Mouse (Mus musculus): ENCODE measurements at regions not wholly inside any gene's neighbourhood (a gene's known extent, or its start where the extent isn't known, plus 50 kb on each side); places are given as distances from the start of the nearest gene placed in this dataset.

- intact Hi-C loops (cut with DNase I; ENCODE audit: low total_unique reads) = no loop called here
- DNase-seq = no peak
These were observed 97.0 kb downstream of the Psmg1 start for GRCm38 (mm10) chr16:95893534-95894290.

GRCm38 (mm10) chr16:95892356-95892755 is 98.4 kb downstream of the Psmg1 start:
- intact Hi-C loops (cut with DNase I; ENCODE audit: low total_unique reads) = no loop called here
- no peak for DNase-seq

GRCm38 (mm10) chr16:95886131-95886530 is 104.6 kb downstream of the Psmg1 start:
- intact Hi-C loops (cut with DNase I; ENCODE audit: low total_unique reads) = no loop called here
- DNase-seq = no peak

- intact Hi-C loops (cut with DNase I; ENCODE audit: low total_unique reads) = no loop called here
- no peak for DNase-seq
These were observed 117.5 kb downstream of the Psmg1 start for GRCm38 (mm10) chr16:95873297-95873696.

- intact Hi-C loops (cut with DNase I; ENCODE audit: low total_unique reads) = no loop called here
These were observed 118.3 kb downstream of the Psmg1 start for GRCm38 (mm10) chr16:95872436-95872835.

GRCm38 (mm10) chr16:95870291-95870690 is 120.5 kb downstream of the Psmg1 start:
- intact Hi-C loops (cut with DNase I; ENCODE audit: low total_unique reads) = no loop called here
- DNase-seq = no peak

More at GRCm38 (mm10) chr16:95872436-95872835, 118.3 kb downstream of the Psmg1 start:
- DNase-seq = peak; percentile 33

- intact Hi-C loops (cut with DNase I; ENCODE audit: low total_unique reads) = no loop called here
- DNase-seq = no peak
These were observed 121.3 kb downstream of the Psmg1 start for GRCm38 (mm10) chr16:95869501-95869900.

- intact Hi-C loops (cut with DNase I; ENCODE audit: low total_unique reads) = no loop called here
- DNase-seq = no peak
These were observed 121.9 kb downstream of the Psmg1 start for GRCm38 (mm10) chr16:95868896-95869295.

- DNase-seq = no peak
- intact Hi-C loops (cut with DNase I; ENCODE audit: low total_unique reads) = no loop called here
These were observed 123.2 kb downstream of the Psmg1 start for GRCm38 (mm10) chr16:95867516-95867915.

GRCm38 (mm10) chr16:95866866-95867420 is 123.8 kb downstream of the Psmg1 start:
- DNase-seq = no peak
- intact Hi-C loops (cut with DNase I; ENCODE audit: low total_unique reads) = no loop called here

GRCm38 (mm10) chr16:95865603-95866002 is 125.2 kb downstream of the Psmg1 start:
- intact Hi-C loops (cut with DNase I; ENCODE audit: low total_unique reads) = no loop called here
- no peak for DNase-seq

GRCm38 (mm10) chr16:95864646-95865045 is 126.1 kb downstream of the Psmg1 start:
- intact Hi-C loops (cut with DNase I; ENCODE audit: low total_unique reads) = no loop called here
- DNase-seq = no peak

- intact Hi-C loops (cut with DNase I; ENCODE audit: low total_unique reads) = no loop called here
- DNase-seq = no peak
These were observed 126.7 kb downstream of the Psmg1 start for GRCm38 (mm10) chr16:95864106-95864505.

- no peak for DNase-seq
- intact Hi-C loops (cut with DNase I; ENCODE audit: low total_unique reads) = no loop called here
These were observed 127.2 kb downstream of the Psmg1 start for GRCm38 (mm10) chr16:95863565-95863964.

GRCm38 (mm10) chr16:95862621-95863020 is 128.1 kb downstream of the Psmg1 start:
- intact Hi-C loops (cut with DNase I; ENCODE audit: low total_unique reads) = no loop called here
- DNase-seq = no peak

GRCm38 (mm10) chr16:95861231-95861690 is 129.5 kb downstream of the Psmg1 start:
- intact Hi-C loops (cut with DNase I; ENCODE audit: low total_unique reads) = no loop called here
- peak; percentile 39 for DNase-seq

- intact Hi-C loops (cut with DNase I; ENCODE audit: low total_unique reads) = no loop called here
- no peak for DNase-seq
These were observed 129.9 kb downstream of the Psmg1 start for GRCm38 (mm10) chr16:95860810-95861209.

GRCm38 (mm10) chr16:95860111-95860510 is 130.6 kb downstream of the Psmg1 start:
- DNase-seq = no peak
- intact Hi-C loops (cut with DNase I; ENCODE audit: low total_unique reads) = no loop called here

GRCm38 (mm10) chr16:95857403-95857802 is 133.4 kb downstream of the Psmg1 start:
- DNase-seq = no peak
- intact Hi-C loops (cut with DNase I; ENCODE audit: low total_unique reads) = no loop called here

- intact Hi-C loops (cut with DNase I; ENCODE audit: low total_unique reads) = no loop called here
- DNase-seq = no peak
These were observed 135.5 kb downstream of the Psmg1 start for GRCm38 (mm10) chr16:95855230-95855629.

- DNase-seq = no peak
- intact Hi-C loops (cut with DNase I; ENCODE audit: low total_unique reads) = no loop called here
These were observed 138.9 kb downstream of the Psmg1 start for GRCm38 (mm10) chr16:95851907-95852306.

All from gastrocnemius, postnatal 14 days (tissue).